Mouse (Mus musculus) stomach, embryonic 14.5 days (tissue): ENCODE data around the gene Camk2d. TPM values are rescaled to one million over a fixed set of nuclear protein-coding genes. Genes with fewer than 3 reads are reported as not detected.

Source experiments
- ATAC-seq: fragments of 200-750 bp; cut with Nextera tagmentation; 2 replicates; pipeline ENCODE4 v1.8.0; 2017; ENCODE audit warnings: low read depth, moderate TSS enrichment; ENCODE audit not compliant: insufficient number of reproducible peaks, insufficient read depth, low FRiP score
- H3K27ac ChIP-seq: fragments of 300-500 bp; sonication (generic); 2 replicates; pipeline ENCODE4 v1.5.1; 2014; ENCODE audit warnings: mild to moderate bottlenecking, low read length, moderate library complexity, mixed read lengths
- H3K27me3 ChIP-seq: fragments of 300-500 bp; sonication (generic); 2 replicates; pipeline ENCODE4 v1.6.1; 2014; ENCODE audit warnings: low read length, control low read depth, mixed read lengths; ENCODE audit not compliant: control insufficient read depth, insufficient read depth
- H3K36me3 ChIP-seq: fragments of 300-500 bp; sonication (generic); 2 replicates; pipeline ENCODE4 v1.6.1; 2014; ENCODE audit warnings: mild to moderate bottlenecking, control low read depth, low read length, moderate library complexity, mixed read lengths; ENCODE audit not compliant: control insufficient read depth, insufficient read depth
- H3K4me1 ChIP-seq: fragments of 300-500 bp; sonication (generic); 2 replicates; pipeline ENCODE4 v1.6.1; 2014; ENCODE audit warnings: low read length, control low read depth, mixed read lengths; ENCODE audit not compliant: control insufficient read depth, insufficient read depth
- H3K4me2 ChIP-seq: fragments of 300-500 bp; sonication (generic); replicated peaks from 2 replicates; pipeline ENCODE4 v1.6.1; 2014; ENCODE audit warnings: low read depth, low read length, control low read depth
- H3K4me3 ChIP-seq: fragments of 300-500 bp; sonication (generic); 2 replicates; pipeline ENCODE4 v1.5.1; 2014; ENCODE audit warnings: low read depth, low read length, control low read depth
- H3K9ac ChIP-seq: fragments of 300-500 bp; sonication (generic); replicated peaks from 2 replicates; pipeline ENCODE4 v1.6.1; 2014; ENCODE audit warnings: low read depth, mild to moderate bottlenecking, control low read depth, low read length, moderate library complexity, mixed read lengths
- H3K9me3 ChIP-seq: fragments of 300-500 bp; sonication (generic); 2 replicates; pipeline ENCODE4 v1.6.1; 2016; ENCODE audit warnings: low read depth, low read length, control low read depth; ENCODE audit not compliant: control insufficient read depth
- WGBS: fragments of 180-500 bp; shearing (Covaris S2); extraction: QIAGEN DNeasy Blood & Tissue Kit; methylation state at CpG from one replicate; pipeline ENCODE4 v1.1.7; 2014; 5-methylcytosine and 5-hydroxymethylcytosine counted together
- polyA plus RNA-seq: library from polyadenylated mRNA; unstranded; fragments of >200 nt; fragmentation: Nextera tagmentation; extraction: Ambion mirVana; gene quantifications from 2 replicates; pipeline ENCODE4 v1.2.1, GENCODE M21; 2014

Camk2d gene
- polyA plus RNA-seq, 1 experiment from 2014 or later: 49.0 TPM

GRCm38 (mm10) chr3:126650332-126650731, 54.2 kb downstream of the Camk2d start:
- no peak for ATAC-seq
- WGBS: 88% methylated on average over 4 of the region's 4 CpGs
- H3K4me2 ChIP-seq: no peak overlapping the region
- no peak overlapping the region for H3K4me3 ChIP-seq
- no peaks in the 10 kb centered on the region for H3K27me3 ChIP-seq
- H3K9ac ChIP-seq: no peak overlapping the region
- no peaks in the 10 kb centered on the region for H3K4me1 ChIP-seq
- H3K27ac ChIP-seq: no peak overlapping the region
- H3K36me3 ChIP-seq: no peaks in the 10 kb centered on the region
- no peaks in the 10 kb centered on the region for H3K9me3 ChIP-seq

GRCm38 (mm10) chr3:126650747-126651146, 54.6 kb downstream of the Camk2d start:
- no peak for ATAC-seq
- Histone ChIP-seq H3K27ac (no peak overlapping the region), H3K27me3 (no peaks in the 10 kb centered on the region), H3K36me3 (no peaks in the 10 kb centered on the region), H3K9me3 (no peaks in the 10 kb centered on the region), H3K4me1 (no peaks in the 10 kb centered on the region), H3K9ac (no peak overlapping the region), H3K4me3 (no peak overlapping the region), H3K4me2 (no peak overlapping the region)
- WGBS: 76% methylated on average over 6 of the region's 6 CpGs

DNA sequence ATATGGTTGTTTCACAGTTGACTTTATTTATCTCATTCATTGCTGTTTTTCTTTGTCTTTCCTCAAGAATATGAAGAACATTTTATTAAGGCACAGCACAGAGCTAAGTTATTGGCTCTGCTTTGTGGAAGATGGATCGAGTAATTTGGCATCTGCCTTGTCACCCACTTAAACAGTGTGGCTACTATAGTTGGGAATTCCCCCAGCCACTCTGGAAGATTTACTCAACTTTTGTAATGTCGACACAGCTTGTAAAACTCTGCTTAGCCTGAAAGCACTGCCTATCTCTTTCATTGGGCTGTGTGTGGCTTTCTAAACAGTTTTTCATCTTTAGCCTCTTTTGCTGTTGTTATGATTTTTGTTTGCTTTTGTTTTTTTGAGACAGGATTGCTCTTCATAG, 56.3 kb downstream of the Camk2d start:
- Histone ChIP-seq H3K36me3 (no peaks in the 10 kb centered on the region), H3K9me3 (no peaks in the 10 kb centered on the region), H3K27me3 (no peaks in the 10 kb centered on the region), H3K4me1 (no peaks in the 10 kb centered on the region), H3K27ac (no peak overlapping the region), H3K4me3 (no peak overlapping the region), H3K9ac (no peak overlapping the region), H3K4me2 (no peak overlapping the region)
- ATAC-seq: no peak
- 56% methylated on average over 2 of the region's 2 CpGs for WGBS

DNA sequence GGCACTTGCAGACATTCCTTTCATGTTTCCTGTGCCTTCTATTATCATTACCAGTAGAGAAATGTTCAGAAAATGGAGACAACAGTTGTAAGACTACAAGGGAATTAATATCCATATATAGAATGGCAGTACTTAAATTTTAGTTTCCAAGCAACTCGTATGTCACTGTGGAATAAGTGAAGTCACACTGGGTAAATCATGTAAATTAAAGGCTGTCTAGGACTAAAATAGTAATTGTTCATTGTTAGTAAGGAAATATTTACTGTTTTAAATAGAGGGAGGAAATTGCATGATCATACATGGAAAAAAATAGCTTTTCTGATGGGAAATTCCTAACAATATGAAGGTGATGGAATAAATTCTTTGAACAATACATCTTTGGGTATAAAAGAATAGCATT, 57.0 kb downstream of the Camk2d start:
- H3K4me2 ChIP-seq: no peak overlapping the region
- H3K4me3 ChIP-seq: no peak overlapping the region
- no peaks in the 10 kb centered on the region for H3K9me3 ChIP-seq
- H3K4me1 ChIP-seq: no peaks in the 10 kb centered on the region
- H3K9ac ChIP-seq: no peak overlapping the region
- WGBS: 75% methylated on average over 1 of the region's 1 CpGs
- no peak for ATAC-seq
- H3K27me3 ChIP-seq: no peaks in the 10 kb centered on the region
- H3K36me3 ChIP-seq: no peaks in the 10 kb centered on the region
- no peak overlapping the region for H3K27ac ChIP-seq

- ATAC-seq: no peak
- WGBS: 71% methylated on average over 3 of the region's 3 CpGs
Measured at GRCm38 (mm10) chr3:126656173-126656572, 60.1 kb downstream of the Camk2d start.

DNA sequence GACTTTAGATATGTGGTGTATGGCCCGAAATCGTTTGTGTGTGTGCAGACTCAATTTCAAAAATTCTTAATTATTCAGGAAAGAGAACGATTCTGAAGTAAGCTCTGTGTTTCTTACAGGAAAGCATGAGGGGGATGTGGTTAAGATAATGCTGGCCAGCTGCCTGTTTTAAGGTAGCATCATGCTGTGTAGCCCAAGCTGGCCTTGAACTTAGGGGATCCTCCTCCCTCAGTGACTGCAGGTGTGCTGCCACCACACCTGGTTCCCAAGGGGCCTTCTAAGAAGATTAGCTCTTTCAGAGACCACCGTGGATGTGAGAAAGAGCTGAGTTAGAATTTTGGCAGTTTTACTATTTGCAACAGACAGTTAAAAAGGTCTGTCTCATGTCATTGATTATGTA, 61.8 kb downstream of the Camk2d start:
- H3K36me3 ChIP-seq: no peaks in the 10 kb centered on the region

More at GRCm38 (mm10) chr3:126656173-126656572, 60.1 kb downstream of the Camk2d start:
- H3K9me3 ChIP-seq: no peaks in the 10 kb centered on the region
- H3K4me3 ChIP-seq: no peak overlapping the region
- no peak overlapping the region for H3K9ac ChIP-seq
- H3K4me2 ChIP-seq: no peak overlapping the region
- H3K4me1 ChIP-seq: no peaks in the 10 kb centered on the region
- H3K27me3 ChIP-seq: no peaks in the 10 kb centered on the region
- no peaks in the 10 kb centered on the region for H3K36me3 ChIP-seq
- H3K27ac ChIP-seq: no peak overlapping the region

DNA sequence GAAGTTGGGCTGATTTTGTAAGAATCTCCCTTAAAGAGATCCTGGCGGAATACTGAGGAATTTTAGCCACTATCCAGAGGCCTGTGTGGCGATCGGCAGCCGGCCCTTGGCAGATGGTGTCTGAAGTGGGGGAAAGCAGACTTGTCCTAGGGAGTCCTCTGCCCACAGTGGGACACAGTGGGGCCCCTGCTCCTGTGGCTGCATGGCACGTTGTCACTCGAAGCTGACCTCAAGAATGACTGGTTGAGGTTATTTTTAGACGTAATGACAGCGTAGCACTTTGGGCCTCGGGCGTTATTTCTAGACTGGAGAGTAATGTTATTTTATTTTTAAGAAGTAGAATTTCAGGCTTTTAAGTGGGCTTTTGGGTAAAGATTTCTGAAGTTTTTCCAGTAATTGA, 62.7 kb downstream of the Camk2d start:
- H3K4me2 ChIP-seq: no peak overlapping the region
- 62% methylated on average over 10 of the region's 10 CpGs for WGBS
- H3K27me3 ChIP-seq: no peaks in the 10 kb centered on the region
- H3K9me3 ChIP-seq: no peaks in the 10 kb centered on the region
- H3K4me1 ChIP-seq: no peaks in the 10 kb centered on the region
- H3K36me3 ChIP-seq: no peaks in the 10 kb centered on the region
- no peak for ATAC-seq
- no peak overlapping the region for H3K27ac ChIP-seq
- H3K4me3 ChIP-seq: no peak overlapping the region
- H3K9ac ChIP-seq: no peak overlapping the region

More for the DNA sequence above, 61.8 kb downstream of the Camk2d start:
- Histone ChIP-seq H3K27me3 (no peaks in the 10 kb centered on the region), H3K4me1 (no peaks in the 10 kb centered on the region), H3K4me2 (no peak overlapping the region), H3K9me3 (no peaks in the 10 kb centered on the region), H3K27ac (no peak overlapping the region), H3K4me3 (no peak overlapping the region), H3K9ac (no peak overlapping the region)
- WGBS: 69% methylated on average over 4 of the region's 4 CpGs
- no peak for ATAC-seq

GRCm38 (mm10) chr3:126659235-126659634, 63.1 kb downstream of the Camk2d start:
- no peak for ATAC-seq
- 80% methylated on average over 8 of the region's 8 CpGs for WGBS
- H3K4me2 ChIP-seq: no peak overlapping the region

GRCm38 (mm10) chr3:126659832-126660564, 63.9 kb downstream of the Camk2d start:
- Histone ChIP-seq H3K9ac (no peak overlapping the region), H3K4me2 (no peak overlapping the region), H3K27ac (no peak overlapping the region), H3K4me1 (no peaks in the 10 kb centered on the region), H3K9me3 (no peaks in the 10 kb centered on the region), H3K4me3 (no peak overlapping the region), H3K27me3 (no peaks in the 10 kb centered on the region), H3K36me3 (no peaks in the 10 kb centered on the region)
- ATAC-seq: no peak
- 79% methylated on average over 8 of the region's 8 CpGs for WGBS

More at GRCm38 (mm10) chr3:126659235-126659634, 63.1 kb downstream of the Camk2d start:
- no peak overlapping the region for H3K9ac ChIP-seq
- H3K4me3 ChIP-seq: no peak overlapping the region
- no peaks in the 10 kb centered on the region for H3K27me3 ChIP-seq
- no peaks in the 10 kb centered on the region for H3K4me1 ChIP-seq
- no peaks in the 10 kb centered on the region for H3K36me3 ChIP-seq
- H3K9me3 ChIP-seq: no peaks in the 10 kb centered on the region
- no peak overlapping the region for H3K27ac ChIP-seq
